Mouse (Mus musculus) G1E (cell line): ENCODE measurements around the gene Atp6v1e1. TPM values are rescaled to one million over a fixed set of nuclear protein-coding genes. Genes with fewer than 3 reads are reported as not detected.
A peak's percentile ranks its signal among the peaks of the same experiment; 100 is the strongest.

ENCODE experiments used
- ATAC-seq: 2 replicates; pipeline ENCODE4 v1.8.0; 2016; ENCODE audit warnings: mild to moderate bottlenecking; ENCODE audit not compliant: insufficient number of reproducible peaks, poor library complexity, low FRiP score, severe bottlenecking; ENCODE audit errors: extremely low read depth
- DNase-seq: peaks from one replicate; pipeline ENCODE4 v3.0.0; 2012; ENCODE audit warnings: low spot score
- H3K27me3 ChIP-seq: 2 replicates; pipeline ENCODE4 v1.6.1; 2012; ENCODE audit warnings: mild to moderate bottlenecking, low read length, inconsistent platforms; ENCODE audit not compliant: insufficient read depth
- H3K36me3 ChIP-seq: replicated peaks from 2 replicates; pipeline ENCODE3; 2012; ENCODE audit warnings: mild to moderate bottlenecking, inconsistent platforms
- H3K4me1 ChIP-seq: 2 replicates; pipeline ENCODE4 v1.6.1; 2012; ENCODE audit warnings: low read depth, low read length, inconsistent platforms, mixed read lengths; ENCODE audit not compliant: insufficient read depth
- H3K4me3 ChIP-seq: 2 replicates; pipeline ENCODE4 v1.5.1; 2012; ENCODE audit warnings: low read depth, mild to moderate bottlenecking, inconsistent platforms, low read length, moderate library complexity, mixed read lengths
- H3K9me3 ChIP-seq: replicated peaks from 2 replicates; pipeline ENCODE4 v1.6.1; 2012; ENCODE audit warnings: inconsistent platforms
- CTCF ChIP-seq: IDR thresholded peaks from 2 replicates; pipeline ENCODE4 v1.5.1; 2012; ENCODE audit warnings: low read depth, low read length, inconsistent platforms, mixed read lengths
- GATA1 ChIP-seq: IDR thresholded peaks from 2 replicates; pipeline ENCODE4 v1.6.1; 2012; ENCODE audit warnings: borderline replicate concordance, low read length, inconsistent platforms, mixed read lengths
- GATA2 ChIP-seq: IDR thresholded peaks from 2 replicates; pipeline ENCODE4 v1.6.1; 2012; ENCODE audit warnings: low read depth, low read length, inconsistent platforms, borderline replicate concordance
- POLR2AphosphoS5 ChIP-seq: IDR thresholded peaks from 2 replicates; pipeline ENCODE4 v1.6.1; 2012; ENCODE audit warnings: low read depth, low read length, inconsistent platforms; ENCODE audit not compliant: insufficient replicate concordance
- TAL1 ChIP-seq: conservative IDR thresholded peaks from 2 replicates; pipeline ENCODE4 v1.6.1; 2012; ENCODE audit warnings: low read depth, low read length, inconsistent platforms, mixed read lengths
- polyA plus RNA-seq: library from polyadenylated mRNA; stranded (reverse); fragments of >175 nt; gene quantifications from 2 replicates; pipeline ENCODE4 v1.2.3, GENCODE M21; 2012
- total RNA-seq, 2 experiments: library from RNA; stranded (forward) in 1 of 2; stranded (reverse) in 1 of 2; fragments of 200-1000 nt in 1 of 2; fragments of >200 nt in 1 of 2; fragmentation: Nextera tagmentation in 1 of 2; gene quantifications; 2 replicates each; pipeline ENCODE4 v1.2.3; 2014 to 2017

Gene Atp6v1e1
- total and polyA plus RNA-seq, 3 experiments = 50.0 to 247 (median 124) TPM

- Histone ChIP-seq H3K4me3 (no peak overlapping the region), H3K4me1 (peaks cover 11% of the 10 kb centered on the region), H3K36me3 (peaks cover 97% of the 10 kb centered on the region), H3K9me3 (no peaks in the 10 kb centered on the region), H3K27me3 (no peaks in the 10 kb centered on the region)
- no peak for DNase-seq
- TF ChIP-seq TAL1 (no peak), GATA1 (no peak), POLR2AphosphoS5 (no peak), CTCF (no peak), GATA2 (no peak)
- ATAC-seq = no peak
Observed at GRCm38 (mm10) chr6:120806999-120807737, 15.4 kb downstream of the Atp6v1e1 start.

GRCm38 (mm10) chr6:120799581-120800041 is 23.0 kb downstream of the Atp6v1e1 start:
- H3K4me3 ChIP-seq = no peak overlapping the region
- DNase-seq (no peak), ATAC-seq (no peak)
- H3K4me1 ChIP-seq = peaks cover 48% of the 10 kb centered on the region
- H3K36me3 ChIP-seq = peaks cover 99% of the 10 kb centered on the region
- H3K9me3 ChIP-seq = no peaks in the 10 kb centered on the region
- H3K27me3 ChIP-seq = no peaks in the 10 kb centered on the region
- TF ChIP-seq GATA2 = no peak
- TF ChIP-seq POLR2AphosphoS5 = no peak
- no peak for TF ChIP-seq CTCF
- TF ChIP-seq TAL1 = no peak
- TF ChIP-seq GATA1 = no peak

DNA sequence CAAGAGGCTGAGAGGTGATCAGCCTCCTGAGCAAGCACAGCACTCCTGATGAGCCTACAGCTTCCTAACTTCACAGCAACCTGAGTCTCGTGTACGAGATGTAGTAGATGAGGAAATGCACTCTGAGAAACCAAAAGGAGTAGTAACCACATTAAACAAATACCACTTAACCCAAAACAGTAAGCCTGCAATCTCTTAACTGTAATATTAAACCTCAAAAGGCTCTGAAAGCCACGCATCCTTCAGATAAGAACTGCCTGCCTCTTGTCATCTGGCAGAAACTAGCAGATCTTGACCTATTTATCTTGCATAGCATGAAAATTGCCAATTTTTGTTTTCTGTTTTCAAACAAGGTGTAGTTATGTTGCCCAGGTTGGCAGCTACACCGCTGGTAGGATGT is 23.7 kb downstream of the Atp6v1e1 start:
- Histone ChIP-seq H3K4me3 (no peak overlapping the region), H3K4me1 (peaks cover 53% of the 10 kb centered on the region), H3K9me3 (no peaks in the 10 kb centered on the region), H3K27me3 (no peaks in the 10 kb centered on the region), H3K36me3 (peaks cover 99% of the 10 kb centered on the region)
- ATAC-seq = no peak
- DNase-seq = no peak
- TF ChIP-seq GATA2 (no peak), POLR2AphosphoS5 (no peak), GATA1 (no peak), TAL1 (no peak), CTCF (no peak)

- Histone ChIP-seq H3K27me3 (no peaks in the 10 kb centered on the region), H3K9me3 (no peaks in the 10 kb centered on the region), H3K36me3 (peaks cover 99% of the 10 kb centered on the region), H3K4me3 (no peak overlapping the region), H3K4me1 (peaks cover 58% of the 10 kb centered on the region)
- no peak for TF ChIP-seq GATA1
- no peak for TF ChIP-seq POLR2AphosphoS5
- TF ChIP-seq TAL1 = no peak
- no peak for TF ChIP-seq GATA2
- no peak for TF ChIP-seq CTCF
- ATAC-seq = peak; percentile 51
- DNase-seq = no peak
Observed at GRCm38 (mm10) chr6:120798019-120798418, 24.6 kb downstream of the Atp6v1e1 start.

GRCm38 (mm10) chr6:120796111-120796510 is 26.5 kb downstream of the Atp6v1e1 start:
- no peaks in the 10 kb centered on the region for H3K9me3 ChIP-seq
- ATAC-seq (no peak), DNase-seq (no peak)
- peaks cover 99% of the 10 kb centered on the region for H3K36me3 ChIP-seq
- H3K4me1 ChIP-seq = peaks cover 73% of the 10 kb centered on the region
- no peak for TF ChIP-seq TAL1
- no peak for TF ChIP-seq GATA2
- TF ChIP-seq POLR2AphosphoS5 = no peak
- TF ChIP-seq CTCF = no peak
- no peak for TF ChIP-seq GATA1
- H3K4me3 ChIP-seq = no peak overlapping the region
- H3K27me3 ChIP-seq = no peaks in the 10 kb centered on the region

- Histone ChIP-seq H3K36me3 (peaks cover 99% of the 10 kb centered on the region), H3K4me1 (peaks cover 76% of the 10 kb centered on the region), H3K9me3 (no peaks in the 10 kb centered on the region), H3K4me3 (no peak overlapping the region), H3K27me3 (no peaks in the 10 kb centered on the region)
- no peak for TF ChIP-seq POLR2AphosphoS5
- TF ChIP-seq GATA1 = no peak
- no peak for DNase-seq
- peak; percentile 56 for ATAC-seq
Observed at GRCm38 (mm10) chr6:120795422-120796086, 27.0 kb downstream of the Atp6v1e1 start.
